Mouse (Mus musculus) brain, embryonic 14.5 days (tissue): ENCODE measurements around the gene Ntf5.

ENCODE experiments used
- CTCF ChIP-seq: fragments of 200-500 bp; IDR thresholded peaks from 2 replicates; pipeline ENCODE4 v1.5.1; 2012; ENCODE audit warnings: inconsistent platforms, mild to moderate bottlenecking, moderate library complexity, borderline replicate concordance; ENCODE audit not compliant: insufficient read depth, insufficient read length; ENCODE audit errors: extremely low read depth
- POLR2A ChIP-seq: fragments of 200-500 bp; IDR thresholded peaks from 2 replicates; pipeline ENCODE4 v1.6.1; 2012; ENCODE audit warnings: mild to moderate bottlenecking, inconsistent platforms, borderline replicate concordance; ENCODE audit not compliant: poor library complexity, insufficient read depth, insufficient read length, severe bottlenecking; ENCODE audit errors: extremely low read depth

DNA sequence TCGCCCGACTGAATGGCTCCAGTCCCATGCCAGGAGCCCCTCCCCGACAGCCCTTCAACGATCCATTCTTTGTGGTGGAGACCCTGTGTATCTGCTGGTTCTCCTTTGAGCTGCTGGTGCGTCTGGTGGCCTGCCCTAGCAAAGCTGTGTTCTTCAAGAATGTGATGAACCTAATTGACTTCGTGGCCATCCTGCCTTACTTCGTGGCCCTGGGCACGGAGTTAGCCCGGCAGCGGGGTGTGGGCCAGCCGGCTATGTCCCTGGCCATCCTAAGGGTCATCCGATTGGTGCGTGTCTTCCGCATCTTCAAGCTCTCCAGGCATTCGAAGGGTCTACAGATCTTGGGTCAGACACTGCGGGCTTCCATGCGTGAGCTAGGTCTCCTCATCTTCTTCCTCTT is 4.5 kb upstream of the Ntf5 start:
- TF ChIP-seq POLR2A, result no peak
- TF ChIP-seq CTCF, result no peak
